Mouse (Mus musculus) midbrain, postnatal 0 days (tissue): ENCODE results near the gene Lix1l. TPM values are rescaled to one million over a fixed set of nuclear protein-coding genes. Genes with fewer than 3 reads are reported as not detected.

Source experiments
- ATAC-seq: fragments of 200-750 bp; cut with Nextera tagmentation; 2 replicates; pipeline ENCODE4 v1.8.0; 2017; ENCODE audit warnings: moderate number of reproducible peaks, mild to moderate bottlenecking, moderate TSS enrichment, moderate library complexity; ENCODE audit not compliant: low FRiP score
- DNase-seq: peaks from one replicate; pipeline ENCODE4 v3.0.0-alpha.2; 2015; ENCODE audit warnings: low spot score
- H3K27ac ChIP-seq: fragments of 300-500 bp; sonication (generic); 2 replicates; pipeline ENCODE4 v1.5.1; 2014; ENCODE audit warnings: low read depth, mild to moderate bottlenecking, low read length, mixed read lengths
- H3K27me3 ChIP-seq: fragments of 300-500 bp; sonication (generic); 2 replicates; pipeline ENCODE4 v1.6.1; 2014; ENCODE audit warnings: low read length, control low read depth, mixed read lengths; ENCODE audit not compliant: insufficient read depth
- H3K36me3 ChIP-seq: fragments of 300-500 bp; sonication (generic); 2 replicates; pipeline ENCODE4 v1.6.1; 2014; ENCODE audit warnings: low read length, control low read depth, mixed read lengths; ENCODE audit not compliant: insufficient read depth
- H3K4me1 ChIP-seq: fragments of 300-500 bp; sonication (generic); 2 replicates; pipeline ENCODE4 v1.6.1; 2014; ENCODE audit warnings: mild to moderate bottlenecking, control low read depth, antibody characterized with exemption, low read length, mixed read lengths; ENCODE audit not compliant: insufficient read depth
- H3K4me2 ChIP-seq: fragments of 300-500 bp; sonication (generic); 2 replicates; pipeline ENCODE4 v1.6.1; 2014; ENCODE audit warnings: low read depth, mild to moderate bottlenecking, low read length, mixed read lengths; ENCODE audit not compliant: poor library complexity, severe bottlenecking
- H3K4me3 ChIP-seq: fragments of 300-500 bp; sonication (generic); 2 replicates; pipeline ENCODE4 v1.5.1; 2014; ENCODE audit warnings: low read depth, mild to moderate bottlenecking, low read length, moderate library complexity
- H3K9ac ChIP-seq: fragments of 300-500 bp; sonication (generic); replicated peaks from 2 replicates; pipeline ENCODE4 v1.6.1; 2014; ENCODE audit warnings: mild to moderate bottlenecking, low read length, moderate library complexity, mixed read lengths; ENCODE audit not compliant: poor library complexity, severe bottlenecking
- H3K9me3 ChIP-seq: fragments of 300-500 bp; sonication (generic); 2 replicates; pipeline ENCODE4 v1.6.1; 2016; ENCODE audit warnings: low read length, control low read depth
- CTCF ChIP-seq: IDR thresholded peaks from 2 replicates; pipeline ENCODE4 v1.5.1; 2016; ENCODE audit warnings: antibody characterized with exemption, mild to moderate bottlenecking
- WGBS: fragments of 180-500 bp; shearing (Covaris S2); extraction: QIAGEN DNeasy Blood & Tissue Kit; methylation state at CpG from one replicate; pipeline ENCODE4 v1.1.7; 2014; 5-methylcytosine and 5-hydroxymethylcytosine counted together
- polyA plus RNA-seq: library from polyadenylated mRNA; unstranded; fragments of >200 nt; fragmentation: Nextera tagmentation; extraction: Ambion mirVana; gene quantifications from 2 replicates; pipeline ENCODE4 v1.2.1, GENCODE M21; 2015
- total RNA-seq: library from RNA; depleted of rRNA; stranded (reverse); fragments of >200 nt; gene quantifications from 2 replicates; pipeline ENCODE4 v1.2.3, GENCODE M21; 2014

Gene Lix1l
- total and polyA plus RNA-seq, 2 experiments from 2014 or later, result 3.2 to 52.9 TPM

GRCm38 (mm10) chr3:96569966-96570605 lies 30.9 kb upstream of the Lix1l start:
- 92% methylated on average over 11 of the region's 11 CpGs for WGBS
- H3K4me3 ChIP-seq, result no peak overlapping the region

GRCm38 (mm10) chr3:96570643-96571042 lies 30.3 kb upstream of the Lix1l start:
- H3K27me3 ChIP-seq, result no peaks in the 10 kb centered on the region
- WGBS, result 74% methylated on average over 7 of the region's 7 CpGs
- H3K27ac ChIP-seq, result no peak overlapping the region
- H3K4me2 ChIP-seq, result no peak overlapping the region
- no peaks in the 10 kb centered on the region for H3K9me3 ChIP-seq
- no peaks in the 10 kb centered on the region for H3K36me3 ChIP-seq
- H3K4me1 ChIP-seq, result no peaks in the 10 kb centered on the region
- H3K9ac ChIP-seq, result no peak overlapping the region
- DNase-seq, result no peak
- ATAC-seq, result no peak
- H3K4me3 ChIP-seq, result no peak overlapping the region
- TF ChIP-seq CTCF, result no peak

More at GRCm38 (mm10) chr3:96569966-96570605, 30.9 kb upstream of the Lix1l start:
- DNase-seq (no peak), ATAC-seq (no peak)
- TF ChIP-seq CTCF, result no peak
- H3K27ac ChIP-seq, result no peak overlapping the region
- no peaks in the 10 kb centered on the region for H3K36me3 ChIP-seq
- no peak overlapping the region for H3K4me2 ChIP-seq
- H3K9ac ChIP-seq, result no peak overlapping the region
- H3K4me1 ChIP-seq, result no peaks in the 10 kb centered on the region
- H3K27me3 ChIP-seq, result no peaks in the 10 kb centered on the region
- no peaks in the 10 kb centered on the region for H3K9me3 ChIP-seq

GRCm38 (mm10) chr3:96571336-96571735 lies 29.6 kb upstream of the Lix1l start:
- WGBS, result 83% methylated on average over 2 of the region's 2 CpGs

GRCm38 (mm10) chr3:96571896-96572698 lies 28.9 kb upstream of the Lix1l start:
- 79% methylated on average over 16 of the region's 16 CpGs for WGBS
- H3K36me3 ChIP-seq, result no peaks in the 10 kb centered on the region
- H3K4me2 ChIP-seq, result no peak overlapping the region
- no peaks in the 10 kb centered on the region for H3K27me3 ChIP-seq
- H3K4me3 ChIP-seq, result no peak overlapping the region
- TF ChIP-seq CTCF, result no peak
- ATAC-seq (no peak), DNase-seq (no peak)
- H3K27ac ChIP-seq, result no peak overlapping the region
- no peak overlapping the region for H3K9ac ChIP-seq
- no peaks in the 10 kb centered on the region for H3K9me3 ChIP-seq
- no peaks in the 10 kb centered on the region for H3K4me1 ChIP-seq

More at GRCm38 (mm10) chr3:96571336-96571735, 29.6 kb upstream of the Lix1l start:
- TF ChIP-seq CTCF, result no peak
- ATAC-seq, result no peak
- no peaks in the 10 kb centered on the region for H3K4me1 ChIP-seq
- H3K4me2 ChIP-seq, result no peak overlapping the region
- no peaks in the 10 kb centered on the region for H3K27me3 ChIP-seq
- no peaks in the 10 kb centered on the region for H3K9me3 ChIP-seq
- H3K27ac ChIP-seq, result no peak overlapping the region
- no peaks in the 10 kb centered on the region for H3K36me3 ChIP-seq
- DNase-seq, result no peak
- H3K9ac ChIP-seq, result no peak overlapping the region
- no peak overlapping the region for H3K4me3 ChIP-seq

GRCm38 (mm10) chr3:96573611-96574511 lies 27.1 kb upstream of the Lix1l start:
- no peak for TF ChIP-seq CTCF
- Histone ChIP-seq H3K9me3 (no peaks in the 10 kb centered on the region), H3K4me2 (no peak overlapping the region), H3K36me3 (no peaks in the 10 kb centered on the region), H3K9ac (no peak overlapping the region), H3K4me3 (no peak overlapping the region), H3K4me1 (no peaks in the 10 kb centered on the region), H3K27ac (no peak overlapping the region), H3K27me3 (no peaks in the 10 kb centered on the region)
- WGBS, result 84% methylated on average over 19 of the region's 19 CpGs
- ATAC-seq (no peak), DNase-seq (no peak)
